Mouse (Mus musculus) heart, postnatal 36 days (tissue): ENCODE data around the gene Il17c. TPM values are rescaled to one million over a fixed set of nuclear protein-coding genes. Genes with fewer than 3 reads are reported as not detected.

ENCODE experiments used
- DNase-seq, 2 experiments: peaks; one replicate each; pipeline ENCODE4 v3.0.0; 2021 to 2022
- intact Hi-C: fragments of 180-260 bp; cut with DNase I; formaldehyde crosslinking; loops from one replicate; pipeline ENCODE4 v1.15.1; 2025
- total RNA-seq, 2 experiments: library from RNA; stranded (reverse); gene quantifications; 2 replicates each; pipeline ENCODE4 v1.2.3; 2021

The Il17c gene
- not detected for total RNA-seq

- intact Hi-C loops = no loop called here
- no peak for DNase-seq
Observed at GRCm38 (mm10) chr8:122421376-122422070, at the start of gene Il17c. Gene Il17c, plus strand, starts transcription at chr8:122422020.

- no peak for DNase-seq
- intact Hi-C loops = loop anchor here (5.0 kb wide), 1 partner anchor 177 kb away; the partner anchor contains the start of gene Piezo1
Observed at GRCm38 (mm10) chr8:122375320-122375719, 46.5 kb upstream of the Il17c start.

- intact Hi-C loops = loop anchor here (2.0 to 5.0 kb wide), 2 partner anchors 101 to 176 kb away; partner anchors contain the start of genes Ctu2, Piezo1 and Rnf166
- no peak for DNase-seq
Observed at GRCm38 (mm10) chr8:122375751-122376364, 46.0 kb upstream of the Il17c start.

- intact Hi-C loops = loop anchor here (2.0 to 5.0 kb wide), 2 partner anchors 100 to 176 kb away; partner anchors contain the start of genes Ctu2, Piezo1 and Rnf166
- DNase-seq = peak; percentile 99 to 100
Observed at GRCm38 (mm10) chr8:122376365-122377231, 45.2 kb upstream of the Il17c start, which contains the start of gene Zc3h18. Gene Zc3h18, plus strand, starts transcription at chr8:122376609.

- intact Hi-C loops = no loop called here
- no peak for DNase-seq
Observed at GRCm38 (mm10) chr8:122383039-122383438, 38.8 kb upstream of the Il17c start.

GRCm38 (mm10) chr8:122389357-122389756, 32.5 kb upstream of the Il17c start:
- DNase-seq = no peak
- intact Hi-C loops = no loop called here

- DNase-seq = no peak
- intact Hi-C loops = no loop called here
Observed at GRCm38 (mm10) chr8:122390758-122391157, 31.1 kb upstream of the Il17c start.

- intact Hi-C loops = no loop called here
- no peak for DNase-seq
Observed at GRCm38 (mm10) chr8:122393717-122394116, 28.1 kb upstream of the Il17c start.

GRCm38 (mm10) chr8:122395291-122395690, 26.5 kb upstream of the Il17c start:
- DNase-seq = no peak
- intact Hi-C loops = no loop called here

GRCm38 (mm10) chr8:122398186-122398585, 23.6 kb upstream of the Il17c start:
- no peak for DNase-seq
- intact Hi-C loops = no loop called here

GRCm38 (mm10) chr8:122405146-122405805, 16.5 kb upstream of the Il17c start:
- intact Hi-C loops = no loop called here
- DNase-seq = no peak

- intact Hi-C loops = no loop called here
- DNase-seq = no peak
Observed at GRCm38 (mm10) chr8:122407678-122408077, 14.1 kb upstream of the Il17c start.

GRCm38 (mm10) chr8:122414311-122414710, 7.5 kb upstream of the Il17c start:
- no peak for DNase-seq

GRCm38 (mm10) chr8:122415554-122415953, 6.3 kb upstream of the Il17c start:
- intact Hi-C loops = no loop called here
- no peak for DNase-seq

More at GRCm38 (mm10) chr8:122414311-122414710, 7.5 kb upstream of the Il17c start:
- intact Hi-C loops = no loop called here

- intact Hi-C loops = no loop called here
- DNase-seq = no peak
Observed at GRCm38 (mm10) chr8:122419881-122420555, 1.8 kb upstream of the Il17c start.

GRCm38 (mm10) chr8:122423217-122423616, 1.4 kb downstream of the Il17c start:
- no peak for DNase-seq
- intact Hi-C loops = no loop called here

- peak; percentile 48 to 49 for DNase-seq
- intact Hi-C loops = no loop called here
Observed at GRCm38 (mm10) chr8:122423659-122424058, 1.8 kb downstream of the Il17c start.

GRCm38 (mm10) chr8:122426145-122426544, 4.3 kb downstream of the Il17c start:
- intact Hi-C loops = no loop called here

GRCm38 (mm10) chr8:122427607-122428006, 5.8 kb downstream of the Il17c start:
- no peak for DNase-seq
- intact Hi-C loops = no loop called here

More at GRCm38 (mm10) chr8:122426145-122426544, 4.3 kb downstream of the Il17c start:
- DNase-seq = no peak

- no peak for DNase-seq
- intact Hi-C loops = no loop called here
Observed at GRCm38 (mm10) chr8:122428163-122428562, 6.3 kb downstream of the Il17c start.
